In the genomic region with DNA sequence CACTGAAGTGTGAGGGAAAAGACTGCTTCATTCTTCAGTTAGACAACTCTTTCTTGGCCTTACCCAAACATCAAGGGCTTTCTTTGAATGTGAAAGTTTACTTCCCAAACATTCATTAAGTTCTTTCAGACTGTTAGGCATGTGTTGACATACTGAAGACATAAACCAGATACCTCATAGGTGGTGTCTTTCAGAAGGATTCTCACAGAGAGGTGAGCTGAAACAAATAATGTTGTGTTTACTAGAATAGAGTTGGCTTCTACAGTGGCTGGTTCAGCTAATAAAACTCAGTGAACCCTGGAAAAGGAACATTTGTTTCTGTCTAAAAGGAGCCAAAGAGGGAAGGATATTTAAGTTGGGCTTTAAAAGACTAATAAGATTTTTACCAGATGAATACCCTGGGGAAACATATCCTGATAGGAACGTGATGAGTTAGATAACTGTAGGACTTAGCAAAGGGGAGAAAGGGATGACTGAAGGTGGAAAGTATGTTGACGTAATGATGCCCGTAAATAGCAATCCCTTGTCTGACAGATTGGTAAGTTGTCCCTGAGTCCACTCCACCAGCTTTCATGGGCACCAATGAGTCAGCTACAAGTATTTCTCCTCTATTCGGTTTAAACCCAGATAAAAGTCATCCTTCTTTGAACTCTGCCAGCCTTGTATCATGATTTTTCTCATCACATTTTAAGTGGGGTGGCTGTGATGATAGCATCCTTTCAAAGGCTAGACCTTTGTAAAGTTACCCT, we compare ENCODE assay signal across 20 mouse cellular contexts.
DNase-seq lines count a peak whose midpoint lies in the region; TF ChIP-seq lines count a peak whose summit lies in the region.
"Had no signal": no experiment of that assay in that cellular context is flagged by ENCODE, and none has a peak within 500 bp of the region (broad histone marks: within the 10 kb centered on the region; RNA-seq: fewer than 3 reads in every experiment).

No protein-coding gene starts in this region.

- 0 out of 2 replicates have a peak overlapping the region, but pooled peaks have one; percentile 16 for H3K27ac ChIP-seq in kidney, adult 2 months (ENCODE audit: insufficient read depth, low read depth, low read length)
- H3K27ac ChIP-seq: embryonic facial prominence, embryonic 12.5 days; heart, adult 2 months; hindbrain, embryonic 14.5 days; layer of hippocampus, adult 2 months; neural tube, embryonic 15.5 days; stomach, embryonic 15.5 days had no signal

- no peak overlapping the region for H3K4me3 ChIP-seq in kidney, adult 2 months (ENCODE audit: insufficient read depth, low read depth, low read length)
- H3K4me3 ChIP-seq: embryonic facial prominence, embryonic 12.5 days; heart, adult 2 months; layer of hippocampus, adult 2 months; neural tube, embryonic 15.5 days; stomach, embryonic 15.5 days had no signal

- DNase-seq in adrenal gland, adult 2 months = peak; percentile 72
- no peak for DNase-seq in adrenal gland, postnatal 25 days
- DNase-seq in kidney, adult 2 months = peak; percentile 27
- DNase-seq in kidney, postnatal 4 days = no peak
- DNase-seq in 3T3-L1 (ENCODE audit: low read depth, low spot score) = peak; percentile 69
- DNase-seq in adrenal gland, postnatal 14 days = peak; percentile 47
- DNase-seq in ovary, adult 18-20 months (ENCODE audit: low spot score) = no peak
- DNase-seq: cerebellum, adult 2 months; cerebellum, postnatal 25 days; gastrocnemius, postnatal 36 days; heart, adult 2 months; kidney, adult 8-10 months; lung, postnatal 4 days; thymus, adult 18-20 months; thymus, postnatal 4 days had no signal

- peaks cover 5% of the 10 kb centered on the region for H3K4me1 ChIP-seq in kidney, adult 2 months (ENCODE audit: control insufficient read depth, insufficient read depth, low read length)
- H3K4me1 ChIP-seq: embryonic facial prominence, embryonic 12.5 days; stomach, embryonic 15.5 days had no signal

- no peaks in the 10 kb centered on the region for H3K27me3 ChIP-seq in kidney, adult 2 months (replicated peaks; ENCODE audit: control insufficient read depth, insufficient read depth, low read length)
- H3K27me3 ChIP-seq: embryonic facial prominence, embryonic 12.5 days; neural tube, embryonic 15.5 days; stomach, embryonic 15.5 days had no signal

- no peak for TF ChIP-seq CTCF in kidney, adult 2 months (conservative IDR thresholded peaks at IDR 0.05; ENCODE audit: insufficient read depth, insufficient read length, low read depth, low read length)

- TF ChIP-seq POLR2A in kidney, adult 2 months (IDR thresholded peaks at IDR 0.05; ENCODE audit: low read depth, low read length) = no peak

- no peaks in the 10 kb centered on the region for H3K36me3 ChIP-seq in kidney, adult 2 months (ENCODE audit: control insufficient read depth, insufficient read depth, low read length)
- H3K36me3 ChIP-seq: embryonic facial prominence, embryonic 12.5 days; neural tube, embryonic 15.5 days; stomach, embryonic 15.5 days had no signal

- WGBS in kidney, adult 2 months = 72% methylated on average over 4 of the region's 4 CpGs

Comparison
In these comparisons a context has a peak if more than half of its experiments do, and no peak if none do; other contexts are left out.
1. DNase-seq: peak in adrenal gland, adult 2 months (single experiment), kidney, adult 2 months (single experiment), 3T3-L1 (single experiment) and adrenal gland, postnatal 14 days (single experiment); none in adrenal gland, postnatal 25 days (single experiment), kidney, postnatal 4 days (0 of 2) and ovary, adult 18-20 months (single experiment).